Mouse (Mus musculus): ENCODE measurements around the gene Tmem175. TPM values are rescaled to one million over a fixed set of nuclear protein-coding genes. Genes with fewer than 3 reads are reported as not detected.
A peak's percentile ranks its signal among the peaks of the same experiment; 100 is the strongest.
"Not testable (repeated sequence)": the region's sequence is repeated elsewhere in the genome, so short reads cannot be mapped to it uniquely, and the experiment has no call there.

Gene Tmem175
- total and polyA plus RNA-seq, 3 experiments, result 20.3 to 25.4 (median 21.4) TPM

DNA sequence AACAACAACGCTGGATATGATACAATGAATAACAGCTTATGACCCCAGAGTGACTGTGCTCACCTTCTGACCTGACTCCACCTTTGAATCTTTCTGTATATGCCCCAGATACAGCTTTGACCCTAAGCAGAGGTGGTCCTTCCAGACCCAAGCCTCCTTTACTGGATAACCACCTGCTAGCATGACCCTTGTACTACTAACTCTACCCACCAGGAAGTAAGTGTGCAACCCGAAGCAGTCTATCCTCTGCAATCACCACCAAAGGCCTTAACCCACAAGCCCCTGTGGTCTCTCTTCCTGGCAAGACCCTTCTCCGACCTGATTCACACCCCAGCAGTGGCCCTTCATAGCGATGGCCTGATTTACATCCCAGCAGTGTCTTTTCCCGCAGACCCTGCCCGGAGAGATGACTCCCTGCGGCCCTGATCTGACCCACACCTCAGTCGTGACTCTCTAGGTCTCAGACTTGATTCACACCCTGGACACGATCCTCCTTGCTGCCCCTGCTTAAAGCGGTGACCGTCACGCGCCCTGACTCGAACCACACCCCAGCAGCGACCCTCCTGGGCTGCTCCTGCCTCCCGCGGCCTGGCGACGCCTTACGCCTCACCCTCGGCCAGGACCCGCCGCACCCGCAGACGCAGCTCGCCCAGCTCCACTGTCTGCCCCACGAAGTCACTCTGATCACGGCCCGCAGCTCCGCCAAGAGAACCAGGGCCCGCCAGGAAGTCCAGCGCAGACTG, 508 bp upstream of the Tmem175 start:
- Histone ChIP-seq H3K4me2 (ENCODE audit: insufficient read depth, low read depth, poor library complexity, severe bottlenecking) (peak overlapping the region; percentile 33; the same call in 1 of the 2 replicates), H3K79me2 (replicated peaks; ENCODE audit: control insufficient read depth, extremely low read depth, insufficient read depth, poor library complexity, severe bottlenecking) (peaks cover 39% of the 10 kb centered on the region), H3K36me3 (replicated peaks in 1 of 2; ENCODE audit: control insufficient read depth in 1 of 2, insufficient read depth in 1 of 2, low read length in 1 of 2) (peaks cover 7 to 19% of the 10 kb centered on the region in 2 experiments), H3K27ac (ENCODE audit: insufficient read depth, low read depth) (peak overlapping the region; percentile 32), H3K4me3 (replicated peaks in 1 of 3; ENCODE audit: low read depth in 2 of 3, low read length in 2 of 3, poor library complexity in 1 of 3) (peak overlapping the region; percentile 85 to 98 (median 94)), H3K4me1 (ENCODE audit: control insufficient read depth in 1 of 2, insufficient read depth in 2 of 2) (peaks cover 10 to 33% of the 10 kb centered on the region in 2 experiments; a peak in 3 of 4 replicates), H3K27me3 (replicated peaks) (no peaks in the 10 kb centered on the region), H3K9me3 (replicated peaks; ENCODE audit: low read length) (no peaks in the 10 kb centered on the region), H3K9ac (ENCODE audit: insufficient read depth, low read depth) (peak overlapping the region; percentile 92)
- in situ Hi-C loops (cut with MboI; ENCODE audit: low pct_ligation_motif_present, low pct_unique_long_range_greater_than_20kb, low sequenced_read_pairs) (no loop called here), dilution Hi-C loops (cut with MboI; ENCODE audit: extremely low pct_ligation_motif_present, extremely low pct_unique_long_range_greater_than_20kb, low sequenced_read_pairs) (no loop called here)
- TF ChIP-seq EP300 (IDR thresholded peaks at IDR 0.05; ENCODE audit: low read length), result no peak
- TF ChIP-seq MYC (IDR thresholded peaks at IDR 0.05; ENCODE audit: low read depth, low read length), result 0 out of 2 replicates have a peak, but pooled peaks have one; percentile 22
- DNase-seq (ENCODE audit: extremely low read depth), result peak; percentile 38

DNA sequence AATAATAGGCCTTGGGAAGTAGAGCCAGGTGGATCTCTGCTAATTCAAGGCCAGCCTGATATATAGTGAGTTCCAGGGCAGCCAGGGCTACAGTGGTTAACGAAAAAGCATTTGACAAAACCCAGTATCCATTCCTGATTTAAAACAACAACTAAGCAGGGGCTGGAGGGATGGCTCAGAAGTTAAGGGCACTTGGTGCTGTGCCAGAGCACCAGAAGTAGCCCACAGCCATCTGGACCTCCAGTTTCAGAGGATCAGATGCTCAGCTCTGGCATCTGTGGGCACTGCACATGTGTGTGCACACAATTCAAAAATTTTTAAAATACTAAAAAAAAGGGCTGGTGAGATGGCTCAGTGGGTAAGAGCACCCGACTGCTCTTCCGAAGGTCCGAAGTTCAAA, 4.1 kb downstream of the Tmem175 start:
- peaks cover 8% of the 10 kb centered on the region for H3K79me2 ChIP-seq (replicated peaks; ENCODE audit: control insufficient read depth, extremely low read depth, insufficient read depth, poor library complexity, severe bottlenecking)

DNA sequence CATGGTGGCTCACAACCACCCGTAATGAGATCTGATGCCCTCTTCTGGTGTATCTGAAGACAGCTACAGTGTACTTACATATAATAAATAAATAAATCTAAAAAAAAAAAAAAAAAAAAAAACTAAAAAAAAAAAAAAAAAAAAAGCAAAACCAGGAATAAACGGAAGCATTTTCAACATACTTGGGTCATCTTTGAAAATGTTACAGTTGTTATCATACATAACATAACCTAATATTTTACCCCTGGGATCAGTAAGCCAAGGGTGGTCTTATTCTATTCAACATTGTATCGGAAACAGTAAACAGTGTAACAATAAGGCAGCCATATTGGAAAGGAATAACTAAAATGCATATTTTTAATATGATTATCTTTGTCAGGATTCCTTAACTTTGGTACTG, 4.5 kb downstream of the Tmem175 start:
- H3K27me3 ChIP-seq (replicated peaks); H3K4me2 ChIP-seq (ENCODE audit: insufficient read depth, low read depth, poor library complexity, severe bottlenecking); DNase-seq (ENCODE audit: extremely low read depth); H3K9me3 ChIP-seq (replicated peaks; ENCODE audit: low read length); dilution Hi-C loops (cut with MboI; ENCODE audit: extremely low pct_ligation_motif_present, extremely low pct_unique_long_range_greater_than_20kb, low sequenced_read_pairs); H3K27ac ChIP-seq (ENCODE audit: insufficient read depth, low read depth); in situ Hi-C loops (cut with MboI; ENCODE audit: low pct_ligation_motif_present, low pct_unique_long_range_greater_than_20kb, low sequenced_read_pairs); H3K4me3 ChIP-seq (replicated peaks in 1 of 3; ENCODE audit: low read depth in 2 of 3, low read length in 2 of 3, poor library complexity in 1 of 3); H3K79me2 ChIP-seq (replicated peaks; ENCODE audit: control insufficient read depth, extremely low read depth, insufficient read depth, poor library complexity, severe bottlenecking); H3K9ac ChIP-seq (ENCODE audit: insufficient read depth, low read depth): not testable (repeated sequence)
- peak; percentile 45; the same call in 1 of the 2 replicates for TF ChIP-seq ZNF384 (IDR thresholded peaks at IDR 0.05; ENCODE audit: low read depth, low read length)
- peaks cover 7 to 17% of the 10 kb centered on the region in 2 experiments for H3K36me3 ChIP-seq (replicated peaks in 1 of 2; ENCODE audit: control insufficient read depth in 1 of 2, insufficient read depth in 1 of 2, low read length in 1 of 2)
- peaks cover 4 to 11% of the 10 kb centered on the region in 2 experiments; a peak in 3 of 4 replicates for H3K4me1 ChIP-seq (ENCODE audit: control insufficient read depth in 1 of 2, insufficient read depth in 2 of 2)

More for the DNA sequence above, 4.1 kb downstream of the Tmem175 start:
- H3K27ac ChIP-seq (ENCODE audit: insufficient read depth, low read depth), result no peak overlapping the region
- in situ Hi-C loops (cut with MboI; ENCODE audit: low pct_ligation_motif_present, low pct_unique_long_range_greater_than_20kb, low sequenced_read_pairs), result no loop called here
- no peak overlapping the region for H3K4me2 ChIP-seq (ENCODE audit: insufficient read depth, low read depth, poor library complexity, severe bottlenecking)
- dilution Hi-C loops (cut with MboI; ENCODE audit: extremely low pct_ligation_motif_present, extremely low pct_unique_long_range_greater_than_20kb, low sequenced_read_pairs), result no loop called here
- H3K9ac ChIP-seq (ENCODE audit: insufficient read depth, low read depth), result no peak overlapping the region
- H3K9me3 ChIP-seq (replicated peaks; ENCODE audit: low read length), result no peaks in the 10 kb centered on the region
- peaks cover 4 to 11% of the 10 kb centered on the region in 2 experiments; a peak in 3 of 4 replicates for H3K4me1 ChIP-seq (ENCODE audit: control insufficient read depth in 1 of 2, insufficient read depth in 2 of 2)
- H3K4me3 ChIP-seq (replicated peaks in 1 of 3; ENCODE audit: low read depth in 2 of 3, low read length in 2 of 3, poor library complexity in 1 of 3), result no peak overlapping the region
- peaks cover 7 to 17% of the 10 kb centered on the region in 2 experiments for H3K36me3 ChIP-seq (replicated peaks in 1 of 2; ENCODE audit: control insufficient read depth in 1 of 2, insufficient read depth in 1 of 2, low read length in 1 of 2)
- no peaks in the 10 kb centered on the region for H3K27me3 ChIP-seq (replicated peaks)
- TF ChIP-seq SMC3 (IDR thresholded peaks at IDR 0.05; ENCODE audit: low read depth, low read length) (no peak), USF1 (IDR thresholded peaks at IDR 0.05; ENCODE audit: low read depth, low read length) (no peak), POLR2A (IDR thresholded peaks at IDR 0.05; ENCODE audit: low read depth, low read length) (no peak), MXI1 (IDR thresholded peaks at IDR 0.05; ENCODE audit: low read depth, low read length) (no peak), E2F4 (IDR thresholded peaks at IDR 0.05; ENCODE audit: insufficient replicate concordance, low read depth, low read length) (no peak), ELF1 (IDR thresholded peaks at IDR 0.05; ENCODE audit: low read depth, low read length) (no peak), ETS1 (conservative IDR thresholded peaks at IDR 0.05; ENCODE audit: low read depth, low read length) (no peak), ZKSCAN1 (IDR thresholded peaks at IDR 0.05; ENCODE audit: borderline replicate concordance, low read depth, low read length) (no peak), HCFC1 (IDR thresholded peaks at IDR 0.05; ENCODE audit: low read depth, low read length) (no peak), ZNF384 (IDR thresholded peaks at IDR 0.05; ENCODE audit: low read depth, low read length) (no peak)
- DNase-seq (ENCODE audit: extremely low read depth), result no peak

Data from CH12.LX (cell line).